Mouse (Mus musculus): Measurements from ENCODE around the gene Olfr1252. TPM values are rescaled to one million over a fixed set of nuclear protein-coding genes. Genes with fewer than 3 reads are reported as not detected.

The Olfr1252 gene
- not detected for polyA plus RNA-seq (2021)

DNA sequence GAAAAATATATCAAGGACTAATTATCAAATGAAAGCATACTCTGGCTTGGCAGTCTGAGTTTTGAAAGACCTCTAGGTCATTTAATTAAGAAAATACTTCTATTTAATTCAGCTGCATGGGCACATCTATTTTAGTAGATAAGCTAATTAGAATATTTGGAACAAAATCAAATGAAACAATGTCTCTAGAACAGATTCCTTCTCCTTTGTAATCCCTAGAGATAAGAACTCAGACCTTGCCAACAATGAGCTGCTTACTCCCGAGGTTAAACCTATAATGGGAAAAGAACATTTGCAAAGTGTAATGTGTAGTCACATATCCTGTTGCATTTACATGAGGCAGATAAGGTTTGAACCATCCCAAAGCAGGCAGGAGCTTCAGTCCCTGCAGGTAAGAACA, at the start of gene Olfr1252:
Gene Olfr1252, minus strand, starts transcription at position 101 of the 400 bp plus-strand sequence.
- DNase-seq (ENCODE audit: low read depth, low spot score) (no peak), ATAC-seq (no peak)
- ChIA-PET CTCF (no interaction called here), POLR2A (no interaction called here)
- in situ Hi-C loops (cut with MboI; ENCODE audit: low pct_unique_long_range_greater_than_20kb), result no loop called here
- no peaks in the 10 kb centered on the region for H3K27me3 ChIP-seq
- no peak for TF ChIP-seq CTCF (IDR thresholded peaks at IDR 0.05)

DNA sequence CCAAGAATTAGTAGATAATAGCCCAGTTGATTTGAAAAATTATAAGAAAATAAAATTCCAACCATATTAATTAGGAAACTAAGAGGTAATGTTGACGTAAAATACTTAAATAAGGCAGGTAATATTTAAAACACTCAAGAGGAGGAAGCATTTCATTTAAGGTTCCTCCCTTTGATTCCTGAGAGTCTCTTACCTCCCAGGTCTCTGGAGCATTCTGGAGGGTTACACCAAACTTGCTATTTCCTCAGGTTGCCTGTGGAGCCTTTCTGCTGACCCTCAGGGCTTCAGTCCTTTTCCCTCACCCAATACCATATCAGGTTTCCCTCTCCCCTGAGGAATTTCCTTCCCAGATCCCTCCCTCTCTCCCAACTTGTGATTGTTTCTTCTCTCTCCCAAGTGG, 32.2 kb upstream of the Olfr1252 start, which contains the start of gene Olfr1253:
Gene Olfr1253, minus strand, starts transcription at position 101 of the 400 bp plus-strand sequence.
- ATAC-seq (no peak), DNase-seq (ENCODE audit: low read depth, low spot score) (no peak)
- ChIA-PET CTCF (no interaction called here), POLR2A (no interaction called here)
- TF ChIP-seq CTCF (IDR thresholded peaks at IDR 0.05), result no peak
- in situ Hi-C loops (cut with MboI; ENCODE audit: low pct_unique_long_range_greater_than_20kb), result no loop called here
- no peaks in the 10 kb centered on the region for H3K27me3 ChIP-seq

DNA sequence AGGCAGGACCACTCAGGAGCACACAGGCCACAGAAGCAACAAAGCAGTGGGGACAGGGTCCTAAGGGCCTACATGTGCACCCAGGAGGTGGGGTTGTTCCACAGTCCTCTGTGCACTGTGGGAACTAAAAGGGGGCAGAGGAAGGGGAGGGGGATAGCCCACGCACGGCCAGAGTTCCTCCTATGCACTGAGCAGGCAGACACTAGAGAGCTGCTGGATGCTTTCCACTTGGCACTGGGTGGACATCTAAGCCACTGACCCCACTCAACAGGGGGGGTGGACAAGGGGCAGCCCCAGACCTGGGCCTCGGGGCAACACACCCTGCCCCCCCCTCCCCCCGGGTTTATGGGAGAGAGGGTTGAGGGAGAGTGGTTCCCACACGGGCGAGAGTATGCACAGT, 32.8 kb downstream of the Olfr1252 start:
- in situ Hi-C loops (cut with MboI; ENCODE audit: low pct_unique_long_range_greater_than_20kb), result no loop called here
- H3K27me3 ChIP-seq, result no peaks in the 10 kb centered on the region
- CTCF ChIA-PET, result no interaction called here
- no peak for TF ChIP-seq CTCF (IDR thresholded peaks at IDR 0.05)
- POLR2A ChIA-PET, result no interaction called here
- ATAC-seq (no peak), DNase-seq (ENCODE audit: low read depth, low spot score) (no peak)

DNA sequence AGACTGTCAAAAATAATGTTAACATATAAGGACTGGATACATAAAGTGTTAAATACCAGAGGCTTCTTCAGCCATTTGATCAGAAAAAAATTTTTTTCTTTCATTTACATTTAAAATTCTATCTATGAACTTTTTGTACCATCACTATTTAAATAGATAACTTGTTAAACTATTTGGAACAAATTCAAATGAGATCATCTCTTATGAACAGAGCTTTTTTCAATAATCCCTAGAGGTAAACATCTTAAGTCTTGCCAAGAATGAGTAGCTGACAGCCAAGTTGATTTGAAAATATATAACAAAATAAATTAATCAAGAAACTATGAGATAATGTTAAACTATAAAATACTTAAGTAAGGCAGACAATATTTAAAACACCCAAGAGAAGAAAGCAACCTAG, 53.0 kb downstream of the Olfr1252 start, which contains the start of gene Olfr1251:
Gene Olfr1251, minus strand, starts transcription at position 101 of the 400 bp plus-strand sequence.
- in situ Hi-C loops (cut with MboI; ENCODE audit: low pct_unique_long_range_greater_than_20kb), result no loop called here
- ChIA-PET POLR2A (no interaction called here), CTCF (no interaction called here)
- TF ChIP-seq CTCF (IDR thresholded peaks at IDR 0.05), result no peak
- no peak for ATAC-seq
- no peaks in the 10 kb centered on the region for H3K27me3 ChIP-seq
- no peak for DNase-seq (ENCODE audit: low read depth, low spot score)

Other genes starting within 250 kb of the Olfr1252 start
- not detected for gene Olfr1241, start 237.9 kb downstream of the Olfr1252 start, polyA plus RNA-seq (2021)
- not detected for gene Olfr1242, start 226.7 kb downstream of the Olfr1252 start, polyA plus RNA-seq (2021)
- not detected for gene Olfr1243, start 193.5 kb downstream of the Olfr1252 start, polyA plus RNA-seq (2021)
- gene Olfr1245, start 146.6 kb downstream of the Olfr1252 start, polyA plus RNA-seq (2021), result not detected
- not detected for gene Olfr1246, start 131.9 kb downstream of the Olfr1252 start, polyA plus RNA-seq (2021)
- gene Olfr1247, start 110.9 kb downstream of the Olfr1252 start, polyA plus RNA-seq (2021), result 0.09 TPM
- gene Olfr1248, start 106.8 kb downstream of the Olfr1252 start, polyA plus RNA-seq (2021), result not detected
- not detected for gene Olfr1249, start 90.0 kb downstream of the Olfr1252 start, polyA plus RNA-seq (2021)
- not detected for gene Olfr1250, start 63.5 kb downstream of the Olfr1252 start, polyA plus RNA-seq (2021)
- gene Olfr1251, start 53.1 kb downstream of the Olfr1252 start, polyA plus RNA-seq (2021), result not detected
- gene Olfr1253, start 32.1 kb upstream of the Olfr1252 start, polyA plus RNA-seq (2021), result not detected
- gene Olfr1254, start 68.6 kb upstream of the Olfr1252 start, polyA plus RNA-seq (2021), result not detected
- gene Olfr1255, start 87.0 kb upstream of the Olfr1252 start, polyA plus RNA-seq (2021), result not detected
- gene Olfr1256, start 116.5 kb upstream of the Olfr1252 start, polyA plus RNA-seq (2021), result 0.01 TPM
- gene Olfr48, start 123.2 kb upstream of the Olfr1252 start, polyA plus RNA-seq (2021), result not detected
- not detected for gene Olfr1257, start 153.4 kb upstream of the Olfr1252 start, polyA plus RNA-seq (2021)
- gene Olfr1258, start 202.3 kb upstream of the Olfr1252 start, polyA plus RNA-seq (2021), result not detected
- not detected for gene Olfr1259, start 223.7 kb upstream of the Olfr1252 start, polyA plus RNA-seq (2021)
- gene Olfr1260, start 249.3 kb upstream of the Olfr1252 start, polyA plus RNA-seq (2021), result 0.01 TPM